Mouse (Mus musculus): Measurements from ENCODE around the gene Gm8374.
"Not testable (repeated sequence)": the region's sequence is repeated elsewhere in the genome, so short reads cannot be mapped to it uniquely, and the experiment has no call there.

The Gm8374 gene

GRCm38 (mm10) chr14:7365034-7365433, at the start of gene Gm8374:
Gene Gm8374 (minus strand): TSS chr14:7365134.
- DNase-seq (ENCODE audit: low spot score), result not testable (repeated sequence)

GRCm38 (mm10) chr14:7332295-7332694, 32.6 kb downstream of the Gm8374 start, which contains the start of gene Gm5797:
Gene Gm5797 (minus strand): TSS chr14:7332395.
- DNase-seq (ENCODE audit: low spot score), result not testable (repeated sequence)

- DNase-seq (ENCODE audit: low spot score), result not testable (repeated sequence)
Measured at GRCm38 (mm10) chr14:7315093-7315492, 49.8 kb downstream of the Gm8374 start.

- DNase-seq (ENCODE audit: low spot score), result not testable (repeated sequence)
Measured at GRCm38 (mm10) chr14:7314661-7315060, 50.3 kb downstream of the Gm8374 start, which contains the start of gene Gm3739. Gene Gm3739 (minus strand): TSS chr14:7315049.

All from ovary, postnatal 14 days (tissue).